Mouse (Mus musculus): ENCODE data around the gene Hoxb3. TPM values are rescaled to one million over a fixed set of nuclear protein-coding genes. Genes with fewer than 3 reads are reported as not detected.

Gene Hoxb3
- total RNA-seq, 2 experiments from 2014 or later, result 0.38 to 0.54 TPM

DNA sequence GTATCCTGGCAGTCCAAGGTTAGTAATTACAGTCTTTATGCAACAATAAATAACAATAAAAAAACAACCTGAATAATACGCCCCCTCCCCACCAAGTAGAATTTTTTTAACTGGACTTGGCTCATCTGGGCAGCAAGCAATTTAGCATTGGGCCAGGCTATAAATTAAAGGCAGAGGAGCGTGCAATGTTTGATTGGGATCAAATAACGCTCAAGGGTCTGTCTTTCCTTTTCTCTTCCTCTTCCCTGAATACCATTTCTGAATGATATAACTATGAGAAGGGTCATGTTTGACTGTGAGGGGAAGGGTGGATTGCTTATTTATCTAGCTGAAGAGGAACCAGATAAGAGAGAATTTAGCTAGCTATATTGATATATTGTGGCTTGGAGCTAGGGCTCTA lies 25.9 kb downstream of the Hoxb3 start:
- no peak for DNase-seq
- intact Hi-C loops (cut with DNase I), result no loop called here

- no peak for DNase-seq
- intact Hi-C loops (cut with DNase I), result no loop called here
Measured at GRCm38 (mm10) chr11:96349491-96350340, 26.6 kb downstream of the Hoxb3 start.

DNA sequence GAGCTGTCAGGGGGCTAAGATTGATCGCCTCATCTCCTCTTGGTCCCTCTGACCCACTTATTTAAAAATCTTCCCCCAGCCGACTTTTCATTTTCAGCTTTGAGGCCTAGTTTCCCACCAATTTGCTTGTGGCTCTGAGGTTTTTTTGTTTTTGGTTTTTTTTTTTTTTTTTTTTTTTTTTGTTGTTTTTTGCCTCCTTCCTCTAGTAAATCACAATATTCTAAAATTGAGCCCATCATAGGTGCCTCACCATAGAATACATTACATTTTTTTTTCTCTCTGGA lies 27.2 kb downstream of the Hoxb3 start, which contains the start of gene Hoxb2:
TSS of gene Hoxb2 (plus strand) at position 185 of the 284 bp plus-strand sequence.
- DNase-seq, result no peak
- intact Hi-C loops (cut with DNase I), result no loop called here

- intact Hi-C loops (cut with DNase I), result no loop called here
- DNase-seq, result no peak
Measured at GRCm38 (mm10) chr11:96350791-96351190, 27.7 kb downstream of the Hoxb3 start.

DNA sequence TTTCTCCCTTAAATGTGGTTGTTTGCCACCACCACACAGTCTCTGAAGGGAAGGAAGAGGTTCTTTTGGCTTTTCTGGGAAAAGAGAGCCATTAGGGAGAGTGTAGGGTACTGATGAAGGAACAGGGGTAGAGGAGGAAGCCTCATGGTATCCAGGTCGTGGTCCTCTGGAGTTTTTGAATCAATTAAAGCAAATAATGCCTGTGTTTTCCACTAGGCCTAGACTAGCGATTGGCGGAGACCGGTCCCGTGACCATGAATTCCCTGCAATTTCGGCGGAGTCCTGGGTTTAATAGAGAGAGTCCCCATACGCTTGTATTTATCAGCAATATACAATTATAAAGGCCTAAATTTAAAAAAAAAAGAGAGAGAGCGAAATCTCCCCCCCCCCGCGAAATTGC lies 28.2 kb downstream of the Hoxb3 start:
- DNase-seq, result no peak
- intact Hi-C loops (cut with DNase I), result no loop called here

- DNase-seq, result no peak
- intact Hi-C loops (cut with DNase I), result no loop called here
Measured at GRCm38 (mm10) chr11:96351831-96352230, 28.7 kb downstream of the Hoxb3 start.

DNA sequence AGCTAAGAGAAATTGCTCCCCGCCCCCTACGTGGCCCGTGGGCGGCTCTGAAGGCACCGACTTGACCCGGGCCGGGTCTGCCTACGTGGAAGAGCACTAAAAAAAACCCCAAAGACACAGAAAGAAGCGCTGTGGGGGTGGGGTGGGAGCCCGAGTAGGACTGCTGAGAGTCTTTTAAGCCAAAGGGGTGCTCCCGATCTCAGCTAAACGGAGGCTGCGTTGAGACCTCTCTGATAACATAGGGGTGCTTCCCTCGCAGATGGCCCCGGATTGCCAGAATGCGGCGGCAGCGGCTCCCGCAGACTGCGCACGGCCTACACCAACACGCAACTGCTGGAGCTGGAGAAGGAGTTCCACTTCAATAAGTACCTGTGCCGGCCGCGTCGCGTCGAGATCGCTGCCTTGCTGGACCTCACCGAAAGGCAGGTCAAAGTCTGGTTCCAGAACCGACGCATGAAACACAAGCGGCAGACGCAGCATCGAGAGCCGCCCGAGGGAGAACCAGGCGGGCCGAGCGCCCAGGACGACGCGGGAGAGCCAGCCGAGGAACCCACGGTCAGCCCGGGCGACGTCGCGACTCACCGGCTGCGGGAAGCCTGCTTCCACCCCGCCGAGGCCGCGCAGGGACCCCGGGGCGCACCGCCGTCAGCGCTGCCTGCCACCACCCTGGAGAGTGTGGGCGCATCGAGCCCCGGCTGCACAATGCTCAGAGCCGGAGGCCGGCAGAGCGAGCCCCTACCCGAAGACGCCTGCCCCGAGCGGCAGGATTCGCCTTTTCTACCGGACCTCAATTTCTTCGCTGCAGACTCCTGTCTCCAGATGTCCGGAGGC lies 29.8 kb downstream of the Hoxb3 start:
- peak in 1 of 2 experiments; percentile 29 for DNase-seq
- intact Hi-C loops (cut with DNase I), result no loop called here

DNA sequence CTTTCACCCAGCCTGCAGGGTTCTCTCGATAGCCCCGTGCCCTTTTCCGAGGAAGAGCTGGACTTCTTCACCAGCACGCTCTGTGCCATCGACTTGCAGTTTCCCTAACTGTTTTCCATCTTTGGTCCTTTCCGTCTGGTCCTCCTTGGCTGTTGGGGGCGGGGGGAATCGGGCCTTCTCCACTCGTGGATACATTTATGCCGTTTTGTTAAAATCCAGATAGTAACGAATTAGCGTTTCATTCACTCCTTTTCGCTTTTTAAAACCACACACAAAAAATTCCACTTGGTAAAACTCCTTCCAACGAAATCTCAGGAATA lies 30.4 kb downstream of the Hoxb3 start:
- intact Hi-C loops (cut with DNase I), result no loop called here
- no peak for DNase-seq

DNA sequence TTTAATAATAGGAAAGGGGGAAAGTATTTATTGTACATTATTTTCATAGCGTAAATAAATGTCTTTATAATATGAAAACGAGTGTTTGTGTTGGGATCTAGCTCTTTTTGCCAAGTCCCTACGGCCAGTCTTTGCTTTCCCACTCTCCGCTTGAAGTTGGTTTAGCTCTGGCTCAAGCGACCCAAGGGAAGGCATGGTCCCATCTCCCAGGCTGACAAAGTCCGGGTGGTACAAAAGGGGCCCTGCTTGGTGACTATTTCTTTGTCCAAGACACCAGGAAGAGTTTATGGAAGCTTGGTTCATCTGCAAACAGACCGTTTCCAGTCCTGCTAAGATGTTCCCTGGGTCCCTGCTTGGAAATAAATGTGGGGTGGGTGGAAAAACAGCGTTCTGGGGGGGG lies 30.8 kb downstream of the Hoxb3 start:
- intact Hi-C loops (cut with DNase I), result no loop called here
- DNase-seq, result no peak

- intact Hi-C loops (cut with DNase I), result no loop called here
- DNase-seq, result no peak
Measured at GRCm38 (mm10) chr11:96354376-96354775, 31.2 kb downstream of the Hoxb3 start.

DNA sequence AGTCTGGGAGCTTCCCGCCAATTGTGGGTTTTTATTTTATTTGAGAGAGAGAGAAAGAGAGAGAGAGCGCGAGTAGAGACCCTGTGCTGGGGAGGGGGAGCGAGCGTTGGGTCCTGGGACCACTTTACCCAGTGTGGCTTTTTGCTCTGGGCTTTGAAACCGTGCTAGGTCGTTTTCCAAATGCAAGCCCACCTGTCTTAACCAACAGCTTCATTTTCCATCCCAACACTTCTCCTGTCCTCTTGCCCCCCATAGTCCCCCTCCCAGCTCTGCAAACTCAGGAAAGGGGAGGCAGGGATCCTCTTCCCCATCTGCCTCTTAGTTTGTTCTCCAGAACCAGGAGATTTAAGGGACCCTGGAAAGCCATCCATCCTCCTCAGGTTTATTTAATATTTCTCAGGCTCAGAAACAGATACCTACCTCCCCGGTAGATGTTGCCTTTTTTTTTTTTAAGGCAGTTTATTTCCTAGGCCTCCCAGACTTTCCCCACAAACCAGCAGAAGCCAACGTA lies 31.7 kb downstream of the Hoxb3 start:
- intact Hi-C loops (cut with DNase I), result no loop called here

DNA sequence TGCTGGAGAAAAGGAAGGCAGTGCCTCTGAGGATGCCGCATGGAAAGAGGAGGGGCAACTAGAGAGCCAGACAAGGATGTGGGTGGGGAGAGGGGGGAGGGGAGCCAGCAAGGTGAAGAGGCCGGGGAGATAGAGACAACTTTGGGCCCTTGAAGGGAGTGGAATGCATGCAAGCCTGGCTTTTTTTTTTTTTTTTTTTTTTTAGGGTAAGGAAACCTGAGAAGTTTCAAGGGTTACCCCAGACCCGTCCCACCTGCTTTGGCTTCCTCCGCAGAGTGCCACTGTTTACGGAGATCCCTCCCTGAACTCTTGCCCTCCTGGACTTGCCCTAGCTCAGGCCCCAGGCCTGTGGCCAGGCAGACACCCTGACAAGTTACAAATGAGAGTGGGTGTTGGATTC lies 40.7 kb downstream of the Hoxb3 start:
- no peak for DNase-seq
- intact Hi-C loops (cut with DNase I), result no loop called here

More for the DNA sequence above, 31.7 kb downstream of the Hoxb3 start:
- no peak for DNase-seq

GRCm38 (mm10) chr11:96365441-96366091 lies 42.4 kb downstream of the Hoxb3 start, which contains the start of gene Hoxb1:
Gene Hoxb1, plus strand, starts transcription at chr11:96365752.
- intact Hi-C loops (cut with DNase I), result no loop called here
- no peak for DNase-seq

DNA sequence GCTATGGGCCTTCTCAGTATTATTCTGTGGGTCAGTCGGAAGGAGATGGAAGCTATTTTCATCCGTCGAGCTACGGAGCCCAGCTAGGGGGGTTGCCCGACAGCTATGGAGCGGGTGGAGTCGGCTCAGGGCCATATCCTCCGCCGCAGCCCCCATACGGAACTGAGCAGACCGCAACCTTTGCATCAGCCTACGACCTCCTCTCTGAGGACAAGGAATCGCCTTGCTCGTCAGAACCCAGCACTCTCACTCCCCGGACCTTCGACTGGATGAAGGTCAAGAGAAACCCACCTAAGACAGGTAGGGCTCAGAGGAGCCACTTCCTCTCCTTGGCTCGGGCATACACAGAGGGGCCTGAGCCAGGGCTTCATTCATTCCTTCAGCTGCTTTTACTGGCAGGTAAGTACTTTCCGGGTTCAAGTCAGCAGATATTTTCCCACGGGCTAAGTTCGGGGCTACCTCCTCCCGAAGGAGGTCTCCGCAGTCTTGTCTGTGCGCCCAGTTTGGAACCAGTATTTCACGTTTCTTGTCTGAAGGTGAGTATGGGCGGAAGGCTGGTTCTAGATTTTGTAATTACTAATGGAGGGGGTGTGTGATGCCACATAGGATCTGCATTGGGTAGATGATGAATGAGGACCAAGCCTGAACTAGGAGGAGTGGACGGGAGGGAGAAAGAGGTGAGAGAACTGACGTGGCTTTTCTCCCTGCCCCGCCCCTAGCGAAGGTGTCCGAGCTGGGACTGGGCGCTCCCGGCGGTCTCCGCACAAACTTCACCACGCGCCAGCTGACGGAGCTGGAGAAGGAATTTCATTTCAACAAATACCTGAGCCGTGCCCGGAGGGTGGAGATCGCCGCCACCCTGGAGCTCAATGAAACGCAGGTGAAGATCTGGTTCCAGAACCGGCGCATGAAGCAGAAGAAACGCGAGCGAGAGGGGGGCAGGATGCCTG lies 43.2 kb downstream of the Hoxb3 start:
- intact Hi-C loops (cut with DNase I), result no loop called here
- no peak for DNase-seq

GRCm38 (mm10) chr11:96367141-96367540 lies 44.0 kb downstream of the Hoxb3 start:
- intact Hi-C loops (cut with DNase I), result no loop called here
- no peak for DNase-seq

GRCm38 (mm10) chr11:96368686-96369085 lies 45.6 kb downstream of the Hoxb3 start:
- intact Hi-C loops (cut with DNase I), result no loop called here
- DNase-seq, result no peak

DNA sequence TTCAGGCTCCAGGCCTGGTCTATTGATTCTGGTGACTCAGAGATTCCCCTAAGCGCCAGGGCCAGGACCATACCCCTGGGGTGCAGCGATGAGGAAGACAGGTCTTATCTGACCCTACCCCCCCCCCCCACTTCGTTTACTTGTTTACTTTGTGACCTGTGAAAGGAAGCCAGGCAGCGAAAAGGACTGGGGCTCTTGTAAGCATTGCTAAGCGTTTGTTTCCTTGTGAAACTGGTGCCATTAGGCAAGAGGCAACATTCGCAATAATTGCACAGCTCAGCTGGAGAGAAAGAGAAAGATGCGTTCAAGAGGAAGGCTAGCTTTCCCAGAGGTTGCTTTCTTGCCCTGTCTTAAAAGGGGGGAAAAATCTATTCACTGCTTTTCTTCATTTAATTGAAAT lies 46.0 kb downstream of the Hoxb3 start:
- intact Hi-C loops (cut with DNase I), result no loop called here

DNA sequence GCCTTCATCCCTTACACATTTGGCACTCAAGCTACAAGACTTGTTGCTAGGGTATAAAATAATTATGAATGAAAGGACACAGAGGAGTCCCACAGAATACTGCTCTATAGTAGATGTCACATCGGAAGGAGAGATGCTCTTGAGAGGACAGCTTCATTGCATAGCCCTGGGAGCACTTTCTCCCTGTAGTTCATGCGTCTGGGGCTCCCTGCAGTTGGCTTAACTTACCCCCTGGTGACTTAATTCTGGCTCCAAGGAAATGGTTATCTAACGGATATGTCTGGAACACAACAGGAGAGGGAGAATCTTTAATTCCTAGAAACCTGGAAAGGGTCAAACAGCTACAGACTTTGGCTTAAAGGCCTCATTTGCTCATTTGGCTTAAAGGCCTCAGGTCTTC lies 48.6 kb downstream of the Hoxb3 start:
- DNase-seq, result no peak
- intact Hi-C loops (cut with DNase I), result no loop called here

More for the DNA sequence above, 46.0 kb downstream of the Hoxb3 start:
- DNase-seq, result no peak

DNA sequence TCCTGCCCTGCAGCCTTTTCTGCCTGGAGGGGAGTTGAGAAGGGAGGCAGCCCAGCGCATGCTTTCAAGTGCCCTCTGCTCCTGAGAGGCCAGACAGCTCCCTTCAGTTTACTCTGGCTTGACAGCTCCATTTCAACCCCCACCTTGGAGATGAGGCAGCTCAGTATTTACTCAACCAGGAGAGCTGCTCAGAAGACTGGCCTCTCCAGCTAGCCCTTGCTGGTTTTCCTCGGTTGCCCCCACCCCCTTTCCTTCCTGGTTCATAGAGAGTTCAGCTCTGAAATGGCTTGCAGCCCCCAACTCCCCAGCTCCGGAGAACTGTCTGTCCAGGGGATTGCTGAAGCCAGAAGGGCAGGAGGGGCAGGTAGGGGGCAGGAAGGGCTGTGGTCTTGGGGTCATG lies 49.4 kb downstream of the Hoxb3 start:
- no peak for DNase-seq
- intact Hi-C loops (cut with DNase I), result no loop called here

GRCm38 (mm10) chr11:96374810-96375209 lies 51.7 kb downstream of the Hoxb3 start:
- intact Hi-C loops (cut with DNase I), result no loop called here
- no peak for DNase-seq

Data from gastrocnemius, postnatal 36 days (tissue).